Mouse (Mus musculus) lung, embryonic 14.5 days (tissue): ENCODE measurements around the gene Tfap2a. TPM values are rescaled to one million over a fixed set of nuclear protein-coding genes. Genes with fewer than 3 reads are reported as not detected.

Source experiments
- ATAC-seq: fragments of 200-750 bp; cut with Nextera tagmentation; 2 replicates; pipeline ENCODE4 v1.8.0; 2017; ENCODE audit warnings: mild to moderate bottlenecking, moderate TSS enrichment, moderate library complexity; ENCODE audit not compliant: insufficient read depth
- DNase-seq: peaks from one replicate; pipeline ENCODE4 v3.0.0-alpha.2; 2015
- H3K27ac ChIP-seq: fragments of 300-500 bp; sonication (generic); 2 replicates; pipeline ENCODE4 v1.5.1; 2014; ENCODE audit warnings: low read depth, mild to moderate bottlenecking, moderate library complexity
- H3K27me3 ChIP-seq: fragments of 300-500 bp; sonication (generic); 2 replicates; pipeline ENCODE4 v1.6.1; 2014; ENCODE audit warnings: low read length, control low read depth; ENCODE audit not compliant: insufficient read depth
- H3K36me3 ChIP-seq: fragments of 300-500 bp; sonication (generic); 2 replicates; pipeline ENCODE4 v1.6.1; 2014; ENCODE audit warnings: control low read depth; ENCODE audit not compliant: insufficient read depth
- H3K4me1 ChIP-seq: fragments of 300-500 bp; sonication (generic); 2 replicates; pipeline ENCODE4 v1.6.1; 2014; ENCODE audit warnings: antibody characterized with exemption, control low read depth; ENCODE audit not compliant: insufficient read depth
- H3K4me2 ChIP-seq: fragments of 300-500 bp; sonication (generic); 2 replicates; pipeline ENCODE4 v1.6.1; 2014; ENCODE audit warnings: mild to moderate bottlenecking
- H3K4me3 ChIP-seq: fragments of 300-500 bp; sonication (generic); 2 replicates; pipeline ENCODE4 v1.5.1; 2014; ENCODE audit warnings: low read depth, low read length
- H3K9ac ChIP-seq: fragments of 300-500 bp; sonication (generic); 2 replicates; pipeline ENCODE4 v1.6.1; 2014
- H3K9me3 ChIP-seq: fragments of 300-500 bp; sonication (generic); 2 replicates; pipeline ENCODE4 v1.6.1; 2016; ENCODE audit warnings: low read depth, low read length, control low read depth
- CTCF ChIP-seq: IDR thresholded peaks from 2 replicates; pipeline ENCODE4 v1.5.1; 2016; ENCODE audit warnings: antibody characterized with exemption, low read depth
- WGBS: fragments of 180-500 bp; shearing (Covaris S2); extraction: QIAGEN DNeasy Blood & Tissue Kit; methylation state at CpG from one replicate; pipeline ENCODE4 v1.1.7; 2014; 5-methylcytosine and 5-hydroxymethylcytosine counted together
- polyA plus RNA-seq: library from polyadenylated mRNA; unstranded; fragments of >200 nt; fragmentation: Nextera tagmentation; extraction: Ambion mirVana; gene quantifications from 2 replicates; pipeline ENCODE4 v1.2.1, GENCODE M21; 2014

The Tfap2a gene
- polyA plus RNA-seq, 1 experiment from 2014 or later: 0.11 TPM

GRCm38 (mm10) chr13:40705821-40706425, 32.3 kb downstream of the Tfap2a start:
- H3K4me3 ChIP-seq: no peak overlapping the region
- ATAC-seq (no peak), DNase-seq (no peak)
- H3K36me3 ChIP-seq: no peaks in the 10 kb centered on the region
- H3K9me3 ChIP-seq: no peaks in the 10 kb centered on the region
- 6% methylated on average over 4 of the region's 4 CpGs for WGBS
- no peak overlapping the region for H3K27ac ChIP-seq
- no peak overlapping the region for H3K4me2 ChIP-seq
- peaks cover 100% of the 10 kb centered on the region for H3K27me3 ChIP-seq
- H3K4me1 ChIP-seq: no peaks in the 10 kb centered on the region
- TF ChIP-seq CTCF: no peak
- no peak overlapping the region for H3K9ac ChIP-seq

- peaks cover 98% of the 10 kb centered on the region for H3K27me3 ChIP-seq
- no peak for TF ChIP-seq CTCF
- H3K27ac ChIP-seq: no peak overlapping the region
- 0 out of 2 replicates have a peak overlapping the region, but pooled peaks have one; percentile 3 for H3K4me2 ChIP-seq
- no peak overlapping the region for H3K4me3 ChIP-seq
- no peaks in the 10 kb centered on the region for H3K9me3 ChIP-seq
- H3K36me3 ChIP-seq: no peaks in the 10 kb centered on the region
- under 1% methylated on average over 28 of the region's 28 CpGs for WGBS
- ATAC-seq: no peak
- H3K4me1 ChIP-seq: no peaks in the 10 kb centered on the region
- DNase-seq: no peak
- H3K9ac ChIP-seq: no peak overlapping the region
Measured at GRCm38 (mm10) chr13:40704864-40705455, 33.2 kb downstream of the Tfap2a start.

GRCm38 (mm10) chr13:40703982-40704501, 34.1 kb downstream of the Tfap2a start:
- no peak for ATAC-seq
- H3K27me3 ChIP-seq: peaks cover 94% of the 10 kb centered on the region
- H3K9ac ChIP-seq: no peak overlapping the region
- no peak overlapping the region for H3K27ac ChIP-seq
- H3K4me1 ChIP-seq: no peaks in the 10 kb centered on the region
- DNase-seq: no peak
- no peak for TF ChIP-seq CTCF
- peak overlapping the region; percentile 9; the same call in 1 of the 2 replicates for H3K4me3 ChIP-seq
- H3K36me3 ChIP-seq: no peaks in the 10 kb centered on the region
- WGBS: under 1% methylated on average over 38 of the region's 38 CpGs
- no peaks in the 10 kb centered on the region for H3K9me3 ChIP-seq
- peak overlapping the region; percentile 33; the same call in 1 of the 2 replicates for H3K4me2 ChIP-seq

- ATAC-seq (no peak), DNase-seq (no peak)
- TF ChIP-seq CTCF: no peak
- 3% methylated on average over 19 of the region's 19 CpGs for WGBS
- no peak overlapping the region for H3K4me2 ChIP-seq
- H3K27me3 ChIP-seq: peaks cover 86% of the 10 kb centered on the region
- no peaks in the 10 kb centered on the region for H3K9me3 ChIP-seq
- no peaks in the 10 kb centered on the region for H3K4me1 ChIP-seq
- no peaks in the 10 kb centered on the region for H3K36me3 ChIP-seq
- H3K4me3 ChIP-seq: no peak overlapping the region
- H3K9ac ChIP-seq: no peak overlapping the region
- H3K27ac ChIP-seq: no peak overlapping the region
Measured at GRCm38 (mm10) chr13:40703123-40703797, 34.9 kb downstream of the Tfap2a start.

- WGBS: 4% methylated on average over 30 of the region's 30 CpGs
- no peak for ATAC-seq
- DNase-seq: no peak
Measured at GRCm38 (mm10) chr13:40702361-40703122, 35.6 kb downstream of the Tfap2a start.

GRCm38 (mm10) chr13:40701691-40702090, 36.5 kb downstream of the Tfap2a start:
- H3K27me3 ChIP-seq: peaks cover 70% of the 10 kb centered on the region
- TF ChIP-seq CTCF: no peak
- no peak for DNase-seq

More at GRCm38 (mm10) chr13:40702361-40703122, 35.6 kb downstream of the Tfap2a start:
- H3K4me2 ChIP-seq: no peak overlapping the region
- H3K27ac ChIP-seq: no peak overlapping the region
- TF ChIP-seq CTCF: no peak
- no peaks in the 10 kb centered on the region for H3K4me1 ChIP-seq
- no peaks in the 10 kb centered on the region for H3K36me3 ChIP-seq
- H3K9ac ChIP-seq: no peak overlapping the region
- no peak overlapping the region for H3K4me3 ChIP-seq
- H3K27me3 ChIP-seq: peaks cover 79% of the 10 kb centered on the region
- no peaks in the 10 kb centered on the region for H3K9me3 ChIP-seq

More at GRCm38 (mm10) chr13:40701691-40702090, 36.5 kb downstream of the Tfap2a start:
- Histone ChIP-seq H3K4me3 (no peak overlapping the region), H3K9me3 (no peaks in the 10 kb centered on the region), H3K4me1 (no peaks in the 10 kb centered on the region), H3K4me2 (no peak overlapping the region), H3K27ac (no peak overlapping the region), H3K36me3 (no peaks in the 10 kb centered on the region), H3K9ac (no peak overlapping the region)
- 4% methylated on average over 12 of the region's 12 CpGs for WGBS
- ATAC-seq: no peak
